Mouse (Mus musculus) urinary bladder, postnatal 14 days (tissue): ENCODE measurements at regions not wholly inside any gene's neighbourhood (a gene's known extent, or its start where the extent isn't known, plus 50 kb on each side); places are given as distances from the start of the nearest gene placed in this dataset.
A peak's percentile ranks its signal among the peaks of the same experiment; 100 is the strongest.

ENCODE experiments used
- DNase-seq: peaks from one replicate; pipeline ENCODE4 v3.0.0; 2021; ENCODE audit warnings: low spot score

- peak; percentile 64 for DNase-seq
These were observed 59.1 kb downstream of the Bmp15 start for GRCm38 (mm10) chrX:6261469-6261868.

GRCm38 (mm10) chrX:6258523-6258922 is 62.0 kb downstream of the Bmp15 start:
- DNase-seq, result no peak

DNA sequence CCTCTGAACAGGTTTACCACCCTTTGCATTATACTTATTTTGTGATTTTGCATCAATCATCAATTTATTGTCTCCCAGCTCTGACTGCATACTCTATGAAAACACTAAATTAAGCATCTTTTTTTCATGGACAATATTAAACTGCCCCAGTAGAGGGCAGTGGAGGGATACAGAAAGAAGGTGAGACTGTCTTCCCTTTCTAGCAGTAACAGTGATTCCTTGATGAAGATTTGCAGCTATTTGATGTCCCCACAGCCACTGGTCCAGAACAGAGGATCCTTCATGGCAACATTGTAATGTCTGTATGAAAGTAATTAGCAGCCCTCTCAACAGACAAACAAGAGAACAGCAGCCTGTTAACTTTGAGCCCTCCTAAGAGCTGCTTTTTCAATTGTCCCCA is 66.5 kb downstream of the Bmp15 start:
- DNase-seq, result no peak

- DNase-seq, result no peak
These were observed 67.6 kb downstream of the Bmp15 start for GRCm38 (mm10) chrX:6252873-6253272.
